Mouse (Mus musculus) gastrocnemius, postnatal 10 days (tissue): Measurements from ENCODE around the gene AL731706.2. TPM values are rescaled to one million over a fixed set of nuclear protein-coding genes. Genes with fewer than 3 reads are reported as not detected.
"Not testable (repeated sequence)": the region's sequence is repeated elsewhere in the genome, so short reads cannot be mapped to it uniquely, and the experiment has no call there.

ENCODE experiments used
- DNase-seq: peaks from one replicate; pipeline ENCODE4 v3.0.0; 2021; ENCODE audit warnings: mixed read lengths
- long read RNA-seq, 2 experiments: library from polyadenylated mRNA; stranded (forward); transcript quantifications; one replicate each; pipeline ENCODE4 v2.0.0; 2021
- total RNA-seq, 2 experiments: library from RNA; stranded (reverse); gene quantifications; 2 replicates each; pipeline ENCODE4 v1.2.3; 2021

Gene AL731706.2
- total RNA-seq: 10 to 100 TPM; 11.2 to 19.3 TPM
- long read RNA-seq, experiment 1: 0 reads
- long read RNA-seq, experiment 2: 0 reads

- DNase-seq: no peak
These were observed at the start of gene AL731706.2 for GRCm38 (mm10) chr2:136885579-136885978. Gene AL731706.2, minus strand, starts transcription at chr2:136885679.

DNA sequence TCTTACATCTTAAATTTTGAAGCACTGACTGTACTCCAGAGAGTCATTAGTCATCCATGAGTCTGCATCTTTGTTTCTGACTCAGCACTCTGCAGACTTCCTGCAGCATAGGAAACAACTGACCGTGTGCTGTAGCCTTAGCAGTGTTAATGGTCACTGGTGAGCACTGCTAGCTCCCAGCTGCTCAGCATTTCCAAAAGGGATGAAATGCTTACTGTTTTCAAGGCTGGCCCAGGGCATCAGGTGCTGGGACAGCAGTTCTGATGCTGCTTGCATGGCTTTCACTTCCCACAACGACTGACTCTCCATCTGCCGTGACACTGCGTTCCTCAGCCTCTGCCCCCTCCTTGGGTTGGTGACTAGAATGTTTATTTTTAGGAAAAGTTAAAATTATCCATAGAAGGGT lies 35.5 kb upstream of the AL731706.2 start:
- DNase-seq: no peak

GRCm38 (mm10) chr2:136920257-136920993 lies 34.9 kb upstream of the AL731706.2 start:
- DNase-seq: no peak

- DNase-seq: no peak
These were observed 34.0 kb upstream of the AL731706.2 start for GRCm38 (mm10) chr2:136919433-136919832.

DNA sequence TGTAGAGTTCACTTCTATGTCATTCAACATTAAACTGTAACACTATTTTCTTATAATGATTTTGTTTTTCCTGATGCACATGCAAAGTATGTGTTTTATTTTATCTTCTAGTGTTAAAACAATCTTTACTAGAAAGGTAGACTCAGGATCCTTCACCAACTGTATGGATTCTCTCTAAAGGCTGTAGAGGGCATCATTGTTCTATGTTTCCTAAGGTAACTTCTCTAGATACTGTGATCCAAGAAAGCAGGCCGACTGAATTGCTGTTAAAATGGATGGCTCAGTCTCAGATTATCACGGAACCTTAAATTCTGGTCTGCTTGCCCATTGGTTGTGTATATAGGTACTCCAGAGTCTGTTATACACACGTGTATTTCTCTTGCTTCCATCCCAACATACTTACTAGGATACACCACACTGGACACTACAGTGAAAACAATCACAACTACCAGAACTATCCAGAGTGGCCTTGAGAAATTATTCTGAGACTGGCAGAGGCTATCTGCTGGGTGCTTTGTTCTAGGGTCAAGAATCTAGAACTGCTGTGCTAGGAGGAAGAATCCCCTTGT lies 28.9 kb upstream of the AL731706.2 start:
- DNase-seq: no peak

DNA sequence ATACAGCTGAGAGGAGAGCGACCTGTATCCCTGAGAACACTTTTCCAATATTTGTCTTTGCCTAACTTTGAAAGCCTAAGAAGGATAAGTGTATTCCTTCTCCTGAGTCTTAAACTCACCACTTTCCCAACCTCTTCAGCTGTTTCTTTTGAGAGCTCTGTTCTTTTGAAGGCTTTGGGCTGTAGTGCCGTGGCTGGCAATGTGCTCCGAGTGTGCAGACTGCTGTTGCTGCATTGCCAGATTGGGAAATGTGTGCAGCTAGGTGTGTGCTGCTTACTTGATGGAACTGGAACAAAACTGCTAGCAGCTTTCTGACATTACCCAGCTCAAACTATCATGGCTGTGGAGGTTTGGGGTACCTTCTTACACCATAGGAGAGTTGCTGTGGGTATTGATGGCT lies 27.5 kb upstream of the AL731706.2 start:
- DNase-seq: no peak

DNA sequence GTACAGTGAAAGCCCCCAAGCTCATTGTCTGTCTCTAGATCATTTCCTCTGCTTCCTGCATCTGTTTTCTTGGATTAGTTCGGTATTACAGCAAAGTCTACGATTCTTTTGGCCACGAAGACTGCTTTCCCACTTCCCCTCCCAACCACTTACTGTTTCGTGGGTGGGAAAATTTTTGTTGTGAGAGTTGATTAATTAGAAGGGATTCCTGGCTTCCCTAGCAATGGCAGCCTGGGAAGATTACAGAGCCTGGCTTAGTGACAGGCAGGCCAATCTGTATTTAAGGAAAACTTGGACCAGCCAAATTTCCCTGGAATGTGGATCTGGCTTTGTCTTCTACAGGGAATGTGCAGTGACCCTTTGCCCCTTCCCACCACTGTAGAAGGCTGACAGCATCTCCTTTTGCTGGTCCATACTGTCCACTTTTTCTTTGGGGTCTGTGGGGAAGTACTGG lies 26.5 kb upstream of the AL731706.2 start:
- DNase-seq: no peak

- no peak for DNase-seq
These were observed 23.8 kb upstream of the AL731706.2 start for GRCm38 (mm10) chr2:136909298-136909697.

DNA sequence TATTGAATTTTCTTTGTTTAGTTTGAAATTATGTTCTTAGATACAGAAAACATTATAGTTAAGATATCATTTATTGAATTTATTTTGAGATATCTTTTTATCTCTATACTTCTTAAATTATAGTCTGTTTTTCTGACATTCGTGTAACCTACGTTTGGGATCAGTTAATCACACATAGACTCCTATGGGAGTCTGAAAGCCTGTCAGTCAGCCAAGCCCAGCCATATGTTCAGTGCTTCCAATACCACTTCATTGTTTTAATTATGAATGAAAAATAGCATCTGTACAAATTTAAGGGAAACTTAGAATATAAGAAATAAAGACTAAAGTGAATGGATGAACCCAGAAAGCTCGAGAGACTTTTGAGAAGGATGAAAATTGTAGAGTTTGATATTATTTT lies 23.1 kb upstream of the AL731706.2 start:
- DNase-seq: no peak

DNA sequence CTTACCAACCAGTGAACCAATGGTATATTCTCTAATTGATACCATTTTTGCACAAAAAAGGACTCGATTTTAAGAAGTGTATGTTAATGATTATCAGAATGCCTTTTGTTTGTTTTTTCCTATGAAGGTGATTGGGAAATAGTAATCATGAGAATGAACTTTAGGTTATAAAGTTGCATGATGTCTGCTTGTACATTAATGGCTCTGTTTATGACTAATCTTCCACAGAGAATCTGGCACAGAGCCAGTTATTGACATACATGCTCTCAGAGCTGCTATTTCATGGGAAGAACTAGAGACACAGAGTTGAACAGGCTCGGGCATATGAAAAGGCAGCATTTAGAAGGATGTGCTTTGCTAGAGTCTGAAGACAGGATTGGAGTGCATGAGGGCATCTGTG lies 10.7 kb upstream of the AL731706.2 start:
- no peak for DNase-seq

DNA sequence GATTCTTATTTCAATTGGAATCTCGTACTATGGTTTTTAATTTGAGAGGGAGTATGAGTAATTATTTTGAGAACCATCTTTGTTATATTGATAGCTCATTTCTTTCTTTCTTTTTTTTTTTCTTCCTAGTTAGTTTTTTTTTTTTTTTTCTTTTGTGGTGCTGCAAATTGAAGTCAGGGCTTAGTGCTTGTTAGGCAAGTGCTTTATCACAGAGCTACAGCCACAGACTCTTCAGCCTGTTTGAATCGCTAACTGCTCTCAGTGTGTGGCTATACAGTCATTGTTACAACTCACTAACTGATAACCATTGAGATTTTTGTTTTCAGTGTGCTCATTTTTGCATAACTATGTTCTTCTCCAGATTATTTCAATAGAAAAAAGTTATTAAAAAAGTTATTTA lies 9.0 kb upstream of the AL731706.2 start:
- DNase-seq: no peak

GRCm38 (mm10) chr2:136891951-136892371 lies 6.5 kb upstream of the AL731706.2 start:
- DNase-seq: peak; percentile 87

- peak; percentile 97 for DNase-seq
These were observed 5.8 kb upstream of the AL731706.2 start, which contains the start of the genes Slx4ip, AL731706.1 and Mkks for GRCm38 (mm10) chr2:136891068-136891950. Gene Slx4ip, plus strand, starts transcription at chr2:136891218. Gene AL731706.1, minus strand, starts transcription at chr2:136891389. Gene Mkks, minus strand, starts transcription at chr2:136891389.

DNA sequence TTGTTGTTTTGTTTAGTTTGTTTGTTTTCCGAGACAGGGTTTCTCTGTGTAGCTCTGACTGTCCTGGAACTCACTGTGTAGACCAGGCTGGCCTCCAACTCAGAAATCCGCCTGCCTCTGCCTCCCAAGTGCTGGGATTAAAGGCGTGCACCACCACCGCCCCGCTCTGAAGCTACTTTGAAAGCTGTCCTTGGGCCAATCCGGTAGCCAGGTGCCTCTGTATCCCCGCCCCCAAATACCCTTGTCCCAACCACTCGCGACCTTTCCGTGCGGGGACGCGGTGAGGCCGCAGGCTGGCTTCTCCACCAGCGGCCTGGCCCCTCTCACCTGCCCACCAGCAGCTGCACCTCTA lies 5.2 kb upstream of the AL731706.2 start:
- not testable (repeated sequence) for DNase-seq

GRCm38 (mm10) chr2:136886846-136887245 lies 1.4 kb upstream of the AL731706.2 start:
- peak; percentile 23 for DNase-seq

DNA sequence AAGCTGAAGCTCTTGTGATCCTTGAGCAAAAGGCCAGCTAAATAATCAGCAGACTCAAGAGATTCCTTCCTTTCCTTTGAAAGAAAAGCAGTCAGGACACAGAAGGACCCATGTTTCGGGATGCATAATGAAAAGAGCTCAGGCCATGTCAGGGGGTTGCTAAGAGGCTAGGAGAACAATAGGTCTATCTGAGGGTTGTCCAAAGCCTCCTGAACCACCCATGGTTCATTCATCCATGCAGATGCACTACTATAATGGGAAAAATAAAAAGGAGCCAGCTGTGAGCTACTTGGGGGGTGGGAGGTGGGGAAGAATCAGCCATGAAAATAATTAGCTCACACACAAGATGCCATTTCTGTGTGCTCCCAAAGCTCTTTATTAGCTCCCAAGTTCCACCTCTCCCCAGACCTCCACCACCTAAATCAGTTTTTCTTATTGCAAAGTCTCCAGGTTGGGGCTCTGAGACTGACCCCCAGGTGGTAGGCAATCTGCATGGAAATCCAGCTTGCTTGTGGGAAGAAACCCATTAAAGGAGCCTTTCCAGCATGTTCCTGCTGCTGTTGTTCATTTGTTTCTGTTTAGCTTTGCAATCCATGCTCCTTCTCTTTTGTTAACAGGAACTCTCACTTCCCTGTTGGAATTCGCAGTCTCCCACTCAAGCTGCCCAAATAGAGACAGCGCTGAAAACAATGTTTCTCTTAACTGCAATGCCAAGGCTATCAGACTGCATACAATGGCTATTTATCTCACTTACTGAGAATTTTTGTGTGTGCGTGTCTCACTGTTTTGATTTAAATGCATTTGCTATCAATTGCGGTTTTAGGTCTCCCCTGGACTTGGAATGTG lies 30.7 kb downstream of the AL731706.2 start:
- DNase-seq: no peak

DNA sequence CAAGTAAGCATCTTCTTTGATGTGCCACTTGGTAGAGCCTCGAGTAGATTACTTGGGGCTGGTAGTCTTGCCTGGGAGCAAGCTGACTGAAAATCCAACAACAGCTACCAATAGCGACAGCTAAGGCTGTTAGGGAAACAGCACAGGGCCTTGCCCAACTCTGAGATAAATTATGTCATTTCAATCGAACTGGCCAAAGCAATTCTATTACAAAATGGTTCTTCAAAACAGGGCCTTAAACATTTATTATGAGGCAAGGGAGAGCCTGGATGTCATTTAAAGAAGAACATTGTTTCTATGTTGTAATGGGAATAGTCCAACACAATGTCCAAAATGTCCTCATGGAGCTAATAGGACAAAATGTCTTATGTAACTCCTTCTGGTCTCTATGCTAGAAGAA lies 35.1 kb downstream of the AL731706.2 start:
- no peak for DNase-seq

GRCm38 (mm10) chr2:136837994-136838393 lies 47.5 kb downstream of the AL731706.2 start:
- no peak for DNase-seq

- no peak for DNase-seq
These were observed 49.6 kb downstream of the AL731706.2 start for GRCm38 (mm10) chr2:136835882-136836281.
